Mouse (Mus musculus) embryonic facial prominence, embryonic 10.5 days (tissue): ENCODE data around the gene Ugdh. TPM values are rescaled to one million over a fixed set of nuclear protein-coding genes. Genes with fewer than 3 reads are reported as not detected.
"Not testable (repeated sequence)": the region's sequence is repeated elsewhere in the genome, so short reads cannot be mapped to it uniquely, and the experiment has no call there.

Experiments used
- DNase-seq: peaks from one replicate; pipeline ENCODE4 v3.0.0-alpha.2; 2017; ENCODE audit warnings: low spot score
- H3K27ac ChIP-seq: fragments of 300-500 bp; sonication (generic); replicated peaks from 2 replicates; pipeline ENCODE4 v1.5.1; 2016; ENCODE audit warnings: mild to moderate bottlenecking
- H3K27me3 ChIP-seq: fragments of 300-500 bp; sonication (generic); replicated peaks from 2 replicates; pipeline ENCODE4 v1.6.1; 2016; ENCODE audit warnings: low read depth, mild to moderate bottlenecking; ENCODE audit not compliant: poor library complexity, severe bottlenecking
- H3K36me3 ChIP-seq: fragments of 300-500 bp; sonication (generic); replicated peaks from 2 replicates; pipeline ENCODE4 v1.6.1; 2016; ENCODE audit warnings: mild to moderate bottlenecking, moderate library complexity
- H3K4me1 ChIP-seq: fragments of 300-500 bp; sonication (generic); 2 replicates; pipeline ENCODE4 v1.6.1; 2016
- H3K4me3 ChIP-seq: fragments of 300-500 bp; sonication (generic); 2 replicates; pipeline ENCODE4 v1.5.1; 2016; ENCODE audit warnings: mild to moderate bottlenecking, moderate library complexity
- H3K9me3 ChIP-seq: fragments of 300-500 bp; sonication (generic); 2 replicates; pipeline ENCODE4 v1.6.1; 2016; ENCODE audit warnings: mild to moderate bottlenecking
- WGBS: fragments of 180-500 bp; shearing (Covaris S2); methylation state at CpG from one replicate; pipeline ENCODE4 v1.1.7; 2016; 5-methylcytosine and 5-hydroxymethylcytosine counted together
- polyA plus RNA-seq: library from polyadenylated mRNA; unstranded; fragments of >200 nt; fragmentation: Nextera tagmentation; extraction: Ambion mirVana; gene quantifications from 2 replicates; pipeline ENCODE4 v1.2.1, GENCODE M21; 2016

Gene Ugdh
- polyA plus RNA-seq: 92.7 and 95.4 TPM in 2 replicates

GRCm38 (mm10) chr5:65435806-65436561, at the start of gene Ugdh:
Gene Ugdh (minus strand): TSS chr5:65435949.
- Histone ChIP-seq H3K9me3 (no peaks in the 10 kb centered on the region), H3K4me3 (peak within 1 kb of the TSS; percentile 82), H3K36me3 (no peaks in the 10 kb centered on the region), H3K27ac (peak within 1 kb of the TSS; percentile 90), H3K27me3 (no peaks in the 10 kb centered on the region), H3K4me1 (peaks cover 27% of the 10 kb centered on the region)
- WGBS: under 1% methylated on average over 51 of the region's 51 CpGs
- DNase-seq: peak; percentile 98

GRCm38 (mm10) chr5:65482996-65483395, 47.2 kb upstream of the Ugdh start:
- no peak overlapping the region for H3K4me3 ChIP-seq
- no peak for DNase-seq
- no peak overlapping the region for H3K27ac ChIP-seq
- WGBS: 84% methylated on average over 4 of the region's 4 CpGs
- H3K36me3 ChIP-seq: no peaks in the 10 kb centered on the region
- H3K27me3 ChIP-seq: no peaks in the 10 kb centered on the region
- H3K9me3 ChIP-seq: no peaks in the 10 kb centered on the region
- H3K4me1 ChIP-seq: peaks cover 5% of the 10 kb centered on the region

- no peak overlapping the region for H3K4me3 ChIP-seq
- no peak overlapping the region for H3K27ac ChIP-seq
- WGBS: 89% methylated on average over 4 of the region's 4 CpGs
- H3K9me3 ChIP-seq: no peaks in the 10 kb centered on the region
- no peaks in the 10 kb centered on the region for H3K27me3 ChIP-seq
- H3K4me1 ChIP-seq: no peaks in the 10 kb centered on the region
- no peak for DNase-seq
- no peaks in the 10 kb centered on the region for H3K36me3 ChIP-seq
Measured at GRCm38 (mm10) chr5:65480511-65480910, 44.8 kb upstream of the Ugdh start.

GRCm38 (mm10) chr5:65479681-65480445, 44.1 kb upstream of the Ugdh start:
- DNase-seq: no peak
- Histone ChIP-seq H3K27me3 (no peaks in the 10 kb centered on the region), H3K4me3 (no peak overlapping the region), H3K9me3 (no peaks in the 10 kb centered on the region), H3K36me3 (no peaks in the 10 kb centered on the region), H3K4me1 (no peaks in the 10 kb centered on the region), H3K27ac (no peak overlapping the region)
- WGBS: 89% methylated on average over 9 of the region's 9 CpGs

- WGBS: 71% methylated on average over 4 of the region's 4 CpGs
Measured at GRCm38 (mm10) chr5:65478224-65478623, 42.5 kb upstream of the Ugdh start.

GRCm38 (mm10) chr5:65476739-65477138, 41.0 kb upstream of the Ugdh start:
- not testable (repeated sequence) for H3K9me3 ChIP-seq, H3K36me3 ChIP-seq, DNase-seq, H3K4me1 ChIP-seq, H3K27ac ChIP-seq, H3K4me3 ChIP-seq, H3K27me3 ChIP-seq
- 96% methylated on average over 4 of the region's 4 CpGs for WGBS

More at GRCm38 (mm10) chr5:65478224-65478623, 42.5 kb upstream of the Ugdh start:
- Histone ChIP-seq H3K27me3 (no peaks in the 10 kb centered on the region), H3K9me3 (no peaks in the 10 kb centered on the region), H3K27ac (no peak overlapping the region), H3K4me3 (no peak overlapping the region), H3K36me3 (no peaks in the 10 kb centered on the region), H3K4me1 (no peaks in the 10 kb centered on the region)
- DNase-seq: peak; percentile 20

- 73% methylated on average over 2 of the region's 2 CpGs for WGBS
- no peak overlapping the region for H3K27ac ChIP-seq
- no peaks in the 10 kb centered on the region for H3K27me3 ChIP-seq
- no peak overlapping the region for H3K4me3 ChIP-seq
- H3K36me3 ChIP-seq: no peaks in the 10 kb centered on the region
- no peak for DNase-seq
- no peaks in the 10 kb centered on the region for H3K9me3 ChIP-seq
- no peaks in the 10 kb centered on the region for H3K4me1 ChIP-seq
Measured at GRCm38 (mm10) chr5:65475806-65476205, 40.1 kb upstream of the Ugdh start.

GRCm38 (mm10) chr5:65469766-65470165, 34.0 kb upstream of the Ugdh start:
- no peak for DNase-seq
- H3K27ac ChIP-seq: no peak overlapping the region
- H3K36me3 ChIP-seq: peaks cover 26% of the 10 kb centered on the region
- H3K27me3 ChIP-seq: no peaks in the 10 kb centered on the region
- H3K4me3 ChIP-seq: no peak overlapping the region
- 90% methylated on average over 6 of the region's 6 CpGs for WGBS
- no peaks in the 10 kb centered on the region for H3K4me1 ChIP-seq
- H3K9me3 ChIP-seq: no peaks in the 10 kb centered on the region

GRCm38 (mm10) chr5:65466911-65467310, 31.2 kb upstream of the Ugdh start:
- DNase-seq: no peak
- no peak overlapping the region for H3K4me3 ChIP-seq
- H3K36me3 ChIP-seq: peaks cover 26% of the 10 kb centered on the region
- H3K9me3 ChIP-seq: no peaks in the 10 kb centered on the region
- H3K4me1 ChIP-seq: no peaks in the 10 kb centered on the region
- no peaks in the 10 kb centered on the region for H3K27me3 ChIP-seq
- WGBS: 63% methylated on average over 3 of the region's 3 CpGs
- no peak overlapping the region for H3K27ac ChIP-seq

GRCm38 (mm10) chr5:65460361-65460760, 24.6 kb upstream of the Ugdh start:
- no peaks in the 10 kb centered on the region for H3K9me3 ChIP-seq

GRCm38 (mm10) chr5:65459454-65459853, 23.7 kb upstream of the Ugdh start:
- H3K27ac ChIP-seq: no peak overlapping the region

More at GRCm38 (mm10) chr5:65460361-65460760, 24.6 kb upstream of the Ugdh start:
- Histone ChIP-seq H3K36me3 (no peaks in the 10 kb centered on the region; the same call in 1 of the 2 replicates), H3K4me3 (no peak overlapping the region), H3K27me3 (no peaks in the 10 kb centered on the region), H3K4me1 (peaks cover 29% of the 10 kb centered on the region), H3K27ac (no peak overlapping the region)
- 91% methylated on average over 14 of the region's 14 CpGs for WGBS
- no peak for DNase-seq

GRCm38 (mm10) chr5:65457846-65458245, 22.1 kb upstream of the Ugdh start:
- Histone ChIP-seq H3K27me3 (no peaks in the 10 kb centered on the region), H3K27ac (peak overlapping the region; percentile 83), H3K4me1 (peaks cover 29% of the 10 kb centered on the region), H3K4me3 (no peak overlapping the region), H3K9me3 (no peaks in the 10 kb centered on the region), H3K36me3 (no peaks in the 10 kb centered on the region; the same call in 1 of the 2 replicates)
- DNase-seq: no peak
- WGBS: 79% methylated on average over 5 of the region's 5 CpGs

More at GRCm38 (mm10) chr5:65459454-65459853, 23.7 kb upstream of the Ugdh start:
- H3K4me1 ChIP-seq: peaks cover 29% of the 10 kb centered on the region
- no peaks in the 10 kb centered on the region for H3K9me3 ChIP-seq
- WGBS: 93% methylated on average over 3 of the region's 3 CpGs
- no peaks in the 10 kb centered on the region for H3K27me3 ChIP-seq
- H3K36me3 ChIP-seq: no peaks in the 10 kb centered on the region; the same call in 1 of the 2 replicates
- no peak overlapping the region for H3K4me3 ChIP-seq
- no peak for DNase-seq
